Mouse (Mus musculus): ENCODE measurements around the gene Gtpbp4.
"Not testable (repeated sequence)": the region's sequence is repeated elsewhere in the genome, so short reads cannot be mapped to it uniquely, and the experiment has no call there.

DNA sequence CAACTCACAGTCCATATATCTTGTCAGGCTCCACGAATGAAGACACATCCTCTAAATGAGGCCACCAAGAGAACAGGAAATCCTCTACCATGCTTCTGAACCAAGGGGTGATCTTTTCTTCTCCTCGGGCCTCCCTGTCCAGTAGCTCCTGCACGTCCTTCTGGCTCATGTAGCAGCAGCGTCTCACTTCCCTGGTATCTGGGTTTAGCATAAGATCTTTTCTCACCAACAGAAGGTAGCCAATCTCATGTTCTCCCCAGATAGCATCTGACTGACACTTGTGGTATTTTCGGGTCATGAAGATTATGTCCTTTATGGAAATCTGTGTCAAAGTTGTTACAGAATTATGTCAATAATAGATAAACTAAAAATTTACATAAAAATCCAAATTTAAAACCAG is 54.2 kb downstream of the Gtpbp4 start:
- TF ChIP-seq CTCF (IDR thresholded peaks at IDR 0.05; ENCODE audit: low read depth, low read length); TAL1 (conservative IDR thresholded peaks at IDR 0.05; ENCODE audit: low read depth, low read length): not testable (repeated sequence)

All from G1E (cell line).